Mouse (Mus musculus): ENCODE results near the gene Wdr5b. TPM values are rescaled to one million over a fixed set of nuclear protein-coding genes. Genes with fewer than 3 reads are reported as not detected.
"Not testable (repeated sequence)": the region's sequence is repeated elsewhere in the genome, so short reads cannot be mapped to it uniquely, and the experiment has no call there.

Wdr5b gene
- total RNA-seq, 2 experiments from 2014 or later: 1.3 to 1.9 TPM

- intact Hi-C loops (cut with DNase I): no loop called here
- no peak for DNase-seq
- no peak overlapping the region for H3K4me3 ChIP-seq
- no peak for TF ChIP-seq CTCF (IDR thresholded peaks at IDR 0.05)
- H3K27ac ChIP-seq: peak overlapping the region; percentile 12; the same call in 1 of the 2 replicates
Measured at GRCm38 (mm10) chr16:36054920-36055319, 13.9 kb downstream of the Wdr5b start.

DNA sequence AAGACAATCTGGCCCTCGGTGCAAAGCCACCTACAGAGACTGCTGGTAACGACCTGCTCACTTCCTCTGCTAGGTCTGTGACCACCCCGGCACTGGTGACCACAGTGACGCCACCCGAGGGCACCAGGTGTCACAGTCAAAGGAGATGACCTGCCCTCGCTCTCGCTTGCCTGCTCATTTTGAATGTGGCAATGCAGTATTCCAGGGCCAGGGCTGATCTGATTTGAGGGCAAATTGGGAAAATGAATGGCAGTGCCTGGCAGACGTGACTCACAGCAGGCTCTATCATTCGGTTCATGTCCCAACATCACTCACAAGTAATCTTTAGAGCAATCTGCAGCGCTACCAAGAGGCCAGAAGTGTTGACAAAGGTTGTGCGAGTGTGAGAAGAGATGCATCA, 15.4 kb downstream of the Wdr5b start:
- DNase-seq: no peak
- no peak for TF ChIP-seq CTCF (IDR thresholded peaks at IDR 0.05)
- Histone ChIP-seq H3K27ac (peak overlapping the region; percentile 57; the same call in 1 of the 2 replicates), H3K4me3 (no peak overlapping the region)
- intact Hi-C loops (cut with DNase I): no loop called here

DNA sequence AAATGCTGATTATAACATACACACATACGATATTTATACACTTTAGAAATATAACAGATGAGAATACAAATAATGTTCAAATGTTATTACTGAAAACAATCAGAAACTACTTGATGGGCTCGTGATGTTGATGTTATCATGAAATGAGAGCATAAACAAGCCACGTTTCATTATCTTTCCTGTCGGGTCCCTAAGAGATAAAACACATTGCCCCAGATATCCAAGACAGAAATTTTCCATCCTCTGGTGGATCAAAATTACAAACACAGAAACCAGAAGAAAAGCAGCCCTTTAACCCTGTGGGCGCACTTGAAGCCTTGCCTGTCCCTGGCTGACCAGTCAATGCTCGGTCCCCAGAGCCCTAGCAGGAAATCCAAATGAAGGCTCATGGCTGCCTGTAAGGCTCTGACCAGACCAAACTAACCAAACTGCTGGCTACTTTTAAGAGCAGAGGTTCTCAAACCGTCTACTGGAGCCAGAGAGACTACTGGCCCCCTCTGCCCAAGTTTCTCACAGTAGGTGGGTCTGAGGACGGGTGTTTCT, 17.0 kb downstream of the Wdr5b start:
- no peak for TF ChIP-seq CTCF (IDR thresholded peaks at IDR 0.05)
- no peak overlapping the region for H3K4me3 ChIP-seq
- intact Hi-C loops (cut with DNase I): no loop called here
- DNase-seq: peak; percentile 29
- H3K27ac ChIP-seq: peak overlapping the region; percentile 71

GRCm38 (mm10) chr16:36062534-36062933, 21.5 kb downstream of the Wdr5b start:
- DNase-seq; H3K4me3 ChIP-seq; intact Hi-C loops (cut with DNase I): not testable (repeated sequence)
- peak overlapping the region; percentile 83 for H3K27ac ChIP-seq

- no peak for TF ChIP-seq CTCF (IDR thresholded peaks at IDR 0.05)
- DNase-seq: peak; percentile 38
- Histone ChIP-seq H3K4me3 (peak overlapping the region; percentile 15; the same call in 1 of the 2 replicates), H3K27ac (peak overlapping the region; percentile 83)
- intact Hi-C loops (cut with DNase I): no loop called here
Measured at GRCm38 (mm10) chr16:36063315-36063714, 22.3 kb downstream of the Wdr5b start.

GRCm38 (mm10) chr16:36064904-36065303, 23.9 kb downstream of the Wdr5b start:
- Histone ChIP-seq H3K4me3 (no peak overlapping the region), H3K27ac (no peak overlapping the region)
- no peak for DNase-seq
- intact Hi-C loops (cut with DNase I): no loop called here
- TF ChIP-seq CTCF (IDR thresholded peaks at IDR 0.05): no peak

- DNase-seq: no peak
- intact Hi-C loops (cut with DNase I): no loop called here
- no peak for TF ChIP-seq CTCF (IDR thresholded peaks at IDR 0.05)
- peak overlapping the region; percentile 41; the same call in 1 of the 2 replicates for H3K27ac ChIP-seq
- H3K4me3 ChIP-seq: no peak overlapping the region
Measured at GRCm38 (mm10) chr16:36067694-36068093, 26.7 kb downstream of the Wdr5b start.

- Histone ChIP-seq H3K27ac (peak overlapping the region; percentile 98; the same call in 1 of the 2 replicates), H3K4me3 (peak overlapping the region; percentile 19)
- no peak for DNase-seq
- no peak for TF ChIP-seq CTCF (IDR thresholded peaks at IDR 0.05)
- intact Hi-C loops (cut with DNase I): no loop called here
Measured at GRCm38 (mm10) chr16:36068356-36068755, 27.4 kb downstream of the Wdr5b start.

GRCm38 (mm10) chr16:36069819-36070575, 29.0 kb downstream of the Wdr5b start:
- no peak for TF ChIP-seq CTCF (IDR thresholded peaks at IDR 0.05)
- intact Hi-C loops (cut with DNase I): loop anchor here (2.0 to 10.0 kb wide), 2 partner anchors 87 to 945 kb away; partner anchors contain the start of gene Polq
- peak overlapping the region; percentile 98 for H3K27ac ChIP-seq

DNA sequence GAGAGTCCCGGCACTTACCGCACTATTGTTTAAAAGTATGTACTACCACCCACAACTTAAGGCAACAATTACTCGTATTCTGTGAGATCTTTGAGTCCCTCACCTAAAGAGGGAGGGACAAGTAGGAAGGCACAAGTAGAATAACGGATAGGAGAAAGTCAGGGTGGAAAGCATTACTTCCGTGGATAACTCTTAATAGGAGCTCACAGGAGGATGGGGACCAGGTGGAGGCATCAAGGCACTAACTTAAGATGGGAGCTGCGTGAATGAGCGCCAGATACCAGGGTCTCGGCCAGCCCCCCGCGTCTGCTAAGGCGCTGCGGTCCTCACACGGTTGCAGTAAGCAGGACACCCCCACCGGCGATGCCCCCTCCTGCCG, 30.1 kb downstream of the Wdr5b start:
- DNase-seq: no peak
- H3K27ac ChIP-seq: peak overlapping the region; percentile 98
- TF ChIP-seq CTCF (IDR thresholded peaks at IDR 0.05): no peak
- intact Hi-C loops (cut with DNase I): loop anchor here (2.0 to 10.0 kb wide), 2 partner anchors 88 to 944 kb away; partner anchors contain the start of gene Polq
- peak overlapping the region; percentile 84 for H3K4me3 ChIP-seq

More at GRCm38 (mm10) chr16:36069819-36070575, 29.0 kb downstream of the Wdr5b start:
- DNase-seq: no peak
- peak overlapping the region; percentile 84 for H3K4me3 ChIP-seq

GRCm38 (mm10) chr16:36071450-36072379, 30.7 kb downstream of the Wdr5b start, which contains the start of the genes Fam162a and Ccdc58:
Gene Fam162a (minus strand): TSS chr16:36071594.
Gene Ccdc58 (plus strand): TSS chr16:36071685.
- H3K4me3 ChIP-seq: peak within 1 kb of the TSS; percentile 84
- H3K27ac ChIP-seq: peak within 1 kb of the TSS; percentile 98
- peak; percentile 97 for DNase-seq
- intact Hi-C loops (cut with DNase I): loop anchor here (2.0 to 10.0 kb wide), 2 partner anchors 89 to 943 kb away; partner anchors contain the start of gene Polq
- TF ChIP-seq CTCF (IDR thresholded peaks at IDR 0.05): peak; percentile 33; the same call in 1 of the 2 replicates

DNA sequence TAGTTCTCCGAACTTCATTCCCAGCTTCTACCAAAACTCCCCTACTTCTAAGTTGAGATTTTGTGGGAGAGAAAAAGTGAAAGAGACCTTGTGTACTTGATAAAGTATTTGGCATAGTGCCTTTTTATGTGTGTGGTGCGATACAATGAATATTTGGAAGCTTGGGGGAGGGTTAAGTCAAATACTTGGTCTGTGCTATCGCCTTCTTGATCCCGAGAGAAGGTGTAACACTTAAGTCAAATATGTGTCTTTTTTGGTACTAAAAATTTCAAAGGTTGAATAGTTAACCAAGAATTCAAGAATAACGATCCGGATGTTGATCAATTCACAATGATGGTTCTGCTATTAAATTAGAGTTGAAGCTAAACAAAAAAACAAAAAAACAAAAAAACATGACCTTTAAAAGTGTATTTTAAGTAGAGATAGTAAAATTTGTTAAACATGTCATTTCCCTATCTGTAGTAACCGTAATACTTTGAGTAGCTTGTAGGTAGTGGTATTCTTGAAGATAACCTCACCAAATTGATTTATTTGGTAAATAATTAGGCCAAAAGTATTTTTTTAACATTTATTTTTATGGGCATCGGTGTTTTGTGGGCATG, 31.5 kb downstream of the Wdr5b start:
- Histone ChIP-seq H3K27ac (peak overlapping the region; percentile 98), H3K4me3 (peak overlapping the region; percentile 84)
- intact Hi-C loops (cut with DNase I): loop anchor here (10.0 kb wide), 1 partner anchor 942 kb away; the partner anchor contains the start of gene Polq
- no peak for TF ChIP-seq CTCF (IDR thresholded peaks at IDR 0.05)
- no peak for DNase-seq
